Mouse (Mus musculus) mouse trophoblast stem cell (cell line): Measurements from ENCODE around the gene BC004004.
"Not testable (repeated sequence)": the region's sequence is repeated elsewhere in the genome, so short reads cannot be mapped to it uniquely, and the experiment has no call there.

Experiments
- in situ Hi-C, 2 experiments: fragments of 300-500 bp; cut with MseI, MboI; formaldehyde crosslinking; loops; 2 replicates in 1 of 2; 3 replicates in 1 of 2; pipeline ENCODE4 v1.15.1; 2025

The BC004004 gene

GRCm38 (mm10) chr17:29343241-29343640 lies 74.7 kb downstream of the BC004004 start:
- in situ Hi-C loops = no loop called here

DNA sequence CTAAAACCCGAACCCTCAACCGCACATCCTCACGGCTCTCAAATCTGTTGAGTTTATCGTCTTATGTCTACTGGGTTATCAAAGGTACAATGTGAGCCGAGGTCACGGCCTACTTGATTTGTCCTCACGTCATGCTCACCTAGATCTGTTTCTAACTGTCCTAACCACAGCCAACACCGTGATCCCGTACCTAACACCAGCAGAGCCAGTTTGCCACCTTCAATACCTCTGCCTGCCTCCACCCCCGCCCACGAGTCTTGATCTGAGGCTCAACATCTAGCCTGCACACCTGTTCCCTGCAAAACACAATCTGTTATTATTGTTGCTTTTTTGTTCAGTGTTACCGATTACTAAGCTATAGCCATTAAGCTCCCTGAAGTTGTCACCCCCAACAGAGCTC lies 76.7 kb downstream of the BC004004 start:
- in situ Hi-C loops = no loop called here

- in situ Hi-C loops = no loop called here
Observed at GRCm38 (mm10) chr17:29346496-29347125, 78.0 kb downstream of the BC004004 start.

DNA sequence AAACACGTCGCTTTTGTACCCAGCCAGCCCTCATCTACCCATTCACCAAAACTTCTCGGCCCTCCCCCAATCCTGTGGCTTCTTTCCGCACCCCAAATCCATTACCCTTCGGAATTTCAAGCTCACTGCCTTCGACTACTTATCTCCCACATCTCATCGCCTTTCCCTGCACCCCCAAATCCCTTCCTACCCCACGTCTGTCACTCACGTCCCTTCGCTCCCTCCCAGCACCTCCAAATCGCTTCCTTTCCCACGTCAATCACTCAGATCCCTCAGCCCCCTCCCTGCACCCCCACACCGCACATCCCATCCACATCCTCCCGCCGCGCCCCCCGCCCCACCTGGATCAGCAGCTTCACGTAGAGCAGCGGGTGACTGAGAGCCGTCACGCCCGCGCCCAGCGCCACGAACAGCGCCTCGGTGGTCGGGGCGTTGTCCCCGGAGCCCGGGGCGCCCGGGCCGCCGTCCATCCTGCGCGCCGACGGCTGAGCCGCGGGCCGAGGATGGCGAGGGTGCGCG lies 78.6 kb downstream of the BC004004 start:
- in situ Hi-C loops = no loop called here

DNA sequence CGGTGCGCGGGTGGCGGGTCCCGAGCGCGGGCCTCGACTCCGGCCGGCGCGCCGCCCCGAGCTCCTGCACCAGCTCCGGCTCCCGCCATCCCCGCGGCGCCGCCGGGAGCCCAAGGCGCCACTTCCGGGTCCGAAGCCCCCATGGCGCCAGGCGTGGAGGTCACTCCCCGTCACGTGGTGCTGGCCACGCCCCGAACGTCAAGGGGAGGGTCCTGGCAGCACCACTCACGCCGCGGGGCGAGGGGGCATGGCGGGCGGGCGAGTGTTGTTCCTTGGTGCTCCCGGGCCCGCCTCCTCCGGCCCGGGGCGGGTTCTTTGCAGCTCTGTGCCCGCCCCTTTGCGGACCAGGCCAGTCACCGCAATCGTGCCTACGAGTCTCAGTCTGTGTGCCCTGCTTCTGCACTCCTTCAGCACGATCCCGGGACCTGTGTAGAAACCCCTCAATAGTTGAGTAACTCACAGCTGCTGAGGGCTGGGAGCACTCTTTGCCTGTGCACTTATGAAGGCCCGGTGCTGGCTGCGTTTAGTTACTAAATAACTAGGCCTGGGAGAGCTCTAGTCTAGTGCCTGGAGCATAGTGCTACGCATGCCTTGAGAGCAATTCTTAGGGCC lies 79.2 kb downstream of the BC004004 start, which contains the start of gene Mtch1:
Gene Mtch1 (minus strand): TSS at position 290 of the 612 bp plus-strand sequence.
- in situ Hi-C loops = no loop called here

DNA sequence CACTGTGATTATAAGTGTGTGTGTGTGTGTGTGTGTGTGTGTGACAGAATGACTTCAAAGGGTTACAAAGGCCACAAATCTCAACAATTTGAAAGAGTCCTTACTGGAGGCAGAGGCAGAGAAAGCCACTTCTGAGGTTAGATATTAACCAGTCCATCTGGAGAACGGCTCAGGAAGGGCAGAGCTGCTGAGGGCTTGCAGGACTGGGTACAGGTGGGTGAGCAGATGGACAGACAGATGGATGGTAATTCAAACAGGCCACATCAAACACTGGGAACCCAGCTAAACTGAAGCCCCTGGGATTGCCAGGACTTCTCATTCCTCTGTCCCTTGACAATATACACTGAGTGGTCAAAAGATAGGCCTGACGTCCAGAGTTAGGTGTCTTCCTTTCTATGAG lies 80.4 kb downstream of the BC004004 start:
- in situ Hi-C loops = no loop called here

- in situ Hi-C loops = not testable (repeated sequence)
Observed at GRCm38 (mm10) chr17:29351056-29351455, 82.5 kb downstream of the BC004004 start.

DNA sequence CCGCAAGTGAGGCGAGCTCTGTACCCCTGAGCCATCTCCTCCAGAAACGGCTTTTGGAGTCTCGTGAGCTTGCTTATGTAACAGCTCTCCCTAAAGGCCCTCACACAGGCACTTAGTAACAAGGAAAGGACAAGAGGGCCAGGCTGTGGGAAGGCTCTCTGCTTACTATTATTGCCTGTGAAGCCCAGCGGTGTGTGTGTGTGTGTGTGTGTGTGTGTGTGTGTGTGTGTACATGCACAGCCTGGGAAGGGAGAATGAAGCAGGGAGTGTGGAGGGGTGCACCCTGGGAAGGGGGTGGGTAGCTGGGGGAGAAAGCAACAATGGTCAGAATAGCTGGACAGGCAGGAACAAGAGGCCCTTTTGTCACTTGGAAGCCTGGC lies 86.9 kb downstream of the BC004004 start:
- in situ Hi-C loops = no loop called here

GRCm38 (mm10) chr17:29355841-29356478 lies 87.4 kb downstream of the BC004004 start:
- in situ Hi-C loops = no loop called here

- in situ Hi-C loops = no loop called here
Observed at GRCm38 (mm10) chr17:29356479-29356856, 87.9 kb downstream of the BC004004 start.

DNA sequence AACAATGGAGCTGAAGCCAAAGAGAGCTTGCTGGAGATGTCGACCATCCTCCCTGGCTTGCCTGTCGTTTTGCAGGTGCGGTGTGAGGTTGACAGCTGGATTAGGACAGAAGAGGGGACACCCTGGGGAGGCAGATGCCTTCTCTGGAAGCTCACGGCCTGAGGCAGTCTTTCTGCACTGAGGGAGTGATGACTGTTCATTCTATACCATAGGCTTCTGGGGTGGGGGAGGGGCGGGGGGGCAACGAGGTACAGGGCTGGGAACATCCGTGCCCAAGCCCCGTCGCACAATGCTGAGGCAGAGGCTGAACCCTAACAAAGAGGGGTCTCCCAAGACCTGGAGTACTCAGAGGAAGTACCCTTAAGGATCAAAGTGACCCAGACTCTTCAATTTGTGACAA lies 88.3 kb downstream of the BC004004 start:
- in situ Hi-C loops = no loop called here

DNA sequence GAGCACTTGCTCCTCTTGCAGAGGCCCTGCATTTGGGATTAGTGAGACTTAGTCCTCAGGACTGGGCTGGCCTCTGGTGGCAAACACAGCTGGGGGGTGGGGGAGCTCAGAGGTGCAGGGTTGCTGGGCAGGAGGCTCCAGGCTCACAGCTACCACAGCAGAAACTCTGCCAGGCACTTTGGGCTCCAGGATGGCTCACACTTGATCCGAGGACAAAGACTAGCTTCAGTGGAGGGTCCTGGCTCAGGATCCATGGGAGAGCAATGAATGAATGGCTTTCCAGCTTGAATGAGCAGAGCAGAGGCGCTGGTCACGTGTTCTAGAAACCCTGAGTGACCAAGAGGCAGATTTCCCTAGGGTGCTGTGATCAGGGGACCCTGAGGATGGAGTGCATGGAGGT lies 90.3 kb downstream of the BC004004 start:
- in situ Hi-C loops = no loop called here

DNA sequence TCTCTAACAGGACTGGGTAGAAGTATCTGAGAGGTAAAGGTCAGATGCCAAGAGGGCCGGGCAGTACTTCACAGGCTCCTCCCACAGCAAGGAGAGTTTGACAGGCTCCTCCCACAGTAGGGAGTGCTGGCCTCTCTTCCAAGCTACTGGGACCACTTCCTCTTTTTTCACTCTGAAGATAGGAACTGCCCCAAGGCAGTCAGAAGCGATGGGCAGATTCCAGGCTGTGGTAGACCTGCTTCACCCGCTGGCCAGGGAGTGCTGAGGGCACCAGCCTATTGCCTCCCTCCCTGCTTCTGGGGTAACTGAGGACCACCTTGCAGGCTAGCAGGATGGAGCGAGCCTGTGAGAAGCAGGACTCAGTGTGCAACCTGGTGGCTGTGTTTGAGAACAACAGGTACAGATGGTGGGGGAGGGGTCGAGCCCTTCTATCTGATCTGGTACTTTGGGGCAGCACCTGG lies 92.2 kb downstream of the BC004004 start, which contains the start of gene Fgd2:
Gene Fgd2 (plus strand): TSS at position 154 of the 461 bp plus-strand sequence.
- in situ Hi-C loops = no loop called here

DNA sequence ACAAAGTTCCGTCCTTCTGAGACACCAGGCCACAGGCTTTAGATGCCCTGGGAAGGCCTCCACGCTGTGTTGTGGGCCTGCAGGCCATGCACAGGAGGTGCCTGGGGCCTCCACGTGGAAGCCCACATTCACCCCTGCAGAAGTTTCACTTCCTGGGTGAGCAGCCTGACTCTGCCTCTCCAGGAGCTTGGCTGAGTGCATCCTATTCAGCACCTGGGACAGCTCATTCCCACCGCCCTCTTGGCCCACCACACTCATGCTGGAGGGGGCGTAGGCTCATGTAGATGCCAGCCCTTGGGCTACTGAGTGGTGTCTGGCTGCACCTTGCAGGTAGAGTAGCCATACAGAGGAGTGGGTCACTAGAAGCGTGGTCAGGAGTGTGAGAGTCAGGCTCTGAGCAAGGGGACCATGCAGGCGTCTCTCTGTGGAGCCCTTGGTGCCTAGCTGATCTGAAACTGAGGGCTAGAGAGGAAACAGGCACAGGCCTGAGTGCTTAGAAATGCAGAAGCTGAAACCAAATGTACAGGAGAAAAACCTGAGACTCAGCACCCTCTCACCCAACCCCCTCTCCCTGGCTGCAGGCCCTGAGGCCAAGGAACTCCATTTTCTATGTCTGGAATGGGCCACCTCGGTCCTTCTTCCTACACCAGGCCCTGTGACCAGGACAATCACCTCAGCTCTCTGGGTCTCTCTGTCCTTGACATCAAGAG lies 93.5 kb downstream of the BC004004 start:
- in situ Hi-C loops = no loop called here

GRCm38 (mm10) chr17:29363109-29363508 lies 94.5 kb downstream of the BC004004 start:
- in situ Hi-C loops = no loop called here
